Mouse (Mus musculus): ENCODE results near the gene Lkaaear1. TPM values are rescaled to one million over a fixed set of nuclear protein-coding genes. Genes with fewer than 3 reads are reported as not detected.

Lkaaear1 gene
- polyA plus RNA-seq (2012; fragmentation: generic; extraction: Trizol), result not detected
- long read RNA-seq, experiment 1, result 0 reads
- long read RNA-seq, experiment 2, result 0 reads

DNA sequence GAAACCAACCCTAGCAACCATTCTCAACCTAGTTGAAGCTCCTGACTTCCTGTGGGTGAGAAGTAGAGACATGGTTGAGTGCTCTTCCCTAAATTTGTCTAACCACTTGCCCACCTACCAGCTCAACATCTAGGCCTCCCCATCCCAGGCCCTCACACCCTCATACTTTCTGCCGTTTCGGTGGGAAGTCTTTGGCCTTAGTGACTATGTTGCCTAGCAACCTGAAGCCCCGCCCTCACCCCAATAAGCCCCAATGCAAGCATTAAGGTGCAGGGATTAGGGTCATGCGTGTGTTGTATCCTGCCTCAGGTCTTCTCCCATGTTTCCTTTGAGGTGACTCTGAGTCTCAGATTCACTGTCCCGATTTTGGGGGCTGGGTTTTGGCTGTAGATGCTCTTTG, at the start of gene Lkaaear1:
Gene Lkaaear1 (minus strand): TSS at position 202 of the 400 bp plus-strand sequence.
- TF ChIP-seq CTCF (IDR thresholded peaks at IDR 0.05; ENCODE audit: control insufficient read depth, insufficient read depth, insufficient read length), result no peak
- TF ChIP-seq FOSL1 (IDR thresholded peaks at IDR 0.05; ENCODE audit: insufficient read depth, low read length, poor library complexity, severe bottlenecking), result no peak
- no peak for TF ChIP-seq USF1 (IDR thresholded peaks at IDR 0.05; ENCODE audit: low read depth)
- TF ChIP-seq CEBPB (IDR thresholded peaks at IDR 0.05; ENCODE audit: low read depth), result no peak
- no peak for TF ChIP-seq MYOG (IDR thresholded peaks at IDR 0.05; ENCODE audit: control insufficient read depth, extremely low read depth, insufficient read length)
- no peak for TF ChIP-seq MAX (IDR thresholded peaks at IDR 0.05)
- no peak for TF ChIP-seq MYOD1 (IDR thresholded peaks at IDR 0.05; ENCODE audit: control insufficient read depth, insufficient read length, low read depth)
- Histone ChIP-seq H3K27me3 (ENCODE audit: control insufficient read depth, insufficient read depth, insufficient read length) (peaks cover 4% of the 10 kb centered on the region), H3K79me3 (ENCODE audit: low read depth) (peaks cover under 1% of the 10 kb centered on the region), H3K79me2 (ENCODE audit: control insufficient read depth, insufficient read depth) (peaks cover 4% of the 10 kb centered on the region), H3K4me3 (ENCODE audit: insufficient read depth, poor library complexity, severe bottlenecking) (no peak within 1 kb of the TSS), H3ac (ENCODE audit: control insufficient read depth, insufficient read length, low read depth) (no peak within 1 kb of the TSS), H3K36me3 (ENCODE audit: control insufficient read depth, insufficient read depth) (no peaks in the 10 kb centered on the region)

DNA sequence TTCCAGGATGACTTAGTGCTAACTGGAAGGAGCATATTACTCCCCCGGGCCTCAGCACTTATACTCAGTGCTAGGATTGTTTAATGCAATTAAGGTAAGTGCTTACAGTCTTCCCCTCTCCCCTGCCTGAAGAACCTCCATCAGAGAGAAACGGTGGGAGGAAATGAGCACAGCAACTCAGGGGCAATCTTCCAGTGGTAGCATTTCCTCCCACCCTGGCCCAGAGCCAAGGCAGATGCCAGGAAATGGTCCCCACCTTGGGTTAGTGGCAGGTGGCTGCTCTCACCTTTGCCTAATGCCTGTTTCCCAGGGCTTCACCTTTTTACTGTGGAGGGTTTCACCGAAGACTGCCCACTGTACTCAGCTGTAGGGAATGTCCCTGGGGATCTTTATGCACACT, 31.8 kb upstream of the Lkaaear1 start:
- H3K27me3 ChIP-seq (ENCODE audit: control insufficient read depth, insufficient read depth, insufficient read length), result no peaks in the 10 kb centered on the region
- no peak overlapping the region for H3ac ChIP-seq (ENCODE audit: control insufficient read depth, insufficient read length, low read depth)

DNA sequence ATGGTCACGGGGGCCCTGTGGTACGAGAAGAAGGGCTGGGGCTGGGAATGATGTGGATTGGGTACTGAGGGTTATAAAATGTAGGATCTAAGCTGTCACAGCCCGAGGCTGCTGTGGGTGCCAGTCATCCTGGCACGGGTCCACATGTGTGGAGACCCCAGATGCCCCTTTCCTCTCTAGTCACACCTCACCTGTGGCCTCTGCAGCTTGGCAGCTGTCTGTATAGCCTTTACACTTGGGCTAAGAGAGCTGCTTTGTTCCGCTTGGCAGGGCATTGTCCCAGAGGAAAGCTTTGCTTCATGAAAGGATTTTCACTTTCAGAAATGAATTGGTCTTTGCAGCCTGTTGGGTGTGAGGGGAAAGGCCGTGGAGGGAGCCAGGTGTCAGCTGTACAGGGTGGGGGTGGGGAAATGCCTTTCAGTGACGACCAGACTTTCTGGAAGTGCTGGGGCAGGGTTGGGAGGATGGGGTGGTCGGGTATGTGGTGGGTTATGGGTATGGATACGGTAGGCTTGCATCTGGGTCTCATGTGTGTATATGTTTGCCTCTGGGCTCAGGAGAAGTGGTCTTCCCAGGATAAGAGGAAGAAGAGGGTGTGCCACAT, 29.5 kb upstream of the Lkaaear1 start:
- no peaks in the 10 kb centered on the region for H3K27me3 ChIP-seq (ENCODE audit: control insufficient read depth, insufficient read depth, insufficient read length)
- no peak overlapping the region for H3K4me3 ChIP-seq (ENCODE audit: insufficient read depth, poor library complexity, severe bottlenecking)
- TF ChIP-seq MAX (IDR thresholded peaks at IDR 0.05), result no peak
- no peak for TF ChIP-seq CTCF (IDR thresholded peaks at IDR 0.05; ENCODE audit: control insufficient read depth, insufficient read depth, insufficient read length)
- no peak for TF ChIP-seq USF1 (IDR thresholded peaks at IDR 0.05; ENCODE audit: low read depth)
- no peak for TF ChIP-seq FOSL1 (IDR thresholded peaks at IDR 0.05; ENCODE audit: insufficient read depth, low read length, poor library complexity, severe bottlenecking)
- TF ChIP-seq MYOG (IDR thresholded peaks at IDR 0.05; ENCODE audit: control insufficient read depth, extremely low read depth, insufficient read length), result no peak
- no peak for TF ChIP-seq CEBPB (IDR thresholded peaks at IDR 0.05; ENCODE audit: low read depth)
- TF ChIP-seq MYOD1 (IDR thresholded peaks at IDR 0.05; ENCODE audit: control insufficient read depth, insufficient read length, low read depth), result no peak

More for the DNA sequence above, 31.8 kb upstream of the Lkaaear1 start:
- no peaks in the 10 kb centered on the region for H3K79me2 ChIP-seq (ENCODE audit: control insufficient read depth, insufficient read depth)
- no peak for TF ChIP-seq CTCF (IDR thresholded peaks at IDR 0.05; ENCODE audit: control insufficient read depth, insufficient read depth, insufficient read length)
- TF ChIP-seq FOSL1 (IDR thresholded peaks at IDR 0.05; ENCODE audit: insufficient read depth, low read length, poor library complexity, severe bottlenecking), result no peak
- no peak for TF ChIP-seq USF1 (IDR thresholded peaks at IDR 0.05; ENCODE audit: low read depth)
- no peak for TF ChIP-seq CEBPB (IDR thresholded peaks at IDR 0.05; ENCODE audit: low read depth)
- no peak for TF ChIP-seq MYOD1 (IDR thresholded peaks at IDR 0.05; ENCODE audit: control insufficient read depth, insufficient read length, low read depth)
- no peak for TF ChIP-seq MYOG (IDR thresholded peaks at IDR 0.05; ENCODE audit: control insufficient read depth, extremely low read depth, insufficient read length)
- no peak for TF ChIP-seq MAX (IDR thresholded peaks at IDR 0.05)
- no peaks in the 10 kb centered on the region for H3K79me3 ChIP-seq (ENCODE audit: low read depth)
- H3K36me3 ChIP-seq (ENCODE audit: control insufficient read depth, insufficient read depth), result no peaks in the 10 kb centered on the region
- H3K4me3 ChIP-seq (ENCODE audit: insufficient read depth, poor library complexity, severe bottlenecking), result no peak overlapping the region

DNA sequence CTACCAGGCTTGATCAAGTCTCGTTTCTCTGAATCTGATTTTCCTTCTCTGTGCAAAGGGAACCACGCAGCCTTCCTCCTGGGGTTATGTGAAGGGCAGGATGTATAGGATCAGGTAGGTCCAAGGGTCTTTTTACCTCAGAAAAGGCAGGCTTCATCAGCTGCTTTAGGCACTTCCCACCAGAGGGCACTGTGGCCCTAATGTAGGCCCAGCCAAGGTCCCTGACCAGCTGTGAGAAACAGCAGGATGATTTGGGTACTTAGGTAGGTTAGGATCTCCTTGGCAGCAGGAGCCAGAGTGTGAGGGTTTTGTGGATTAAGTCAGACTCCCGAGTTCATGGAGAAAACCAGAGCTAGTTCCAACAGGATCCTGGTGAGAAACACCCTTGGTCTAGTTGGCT, 24.0 kb upstream of the Lkaaear1 start:
- H3K4me3 ChIP-seq (ENCODE audit: insufficient read depth, poor library complexity, severe bottlenecking), result no peak overlapping the region
- TF ChIP-seq USF1 (IDR thresholded peaks at IDR 0.05; ENCODE audit: low read depth) (no peak), FOSL1 (IDR thresholded peaks at IDR 0.05; ENCODE audit: insufficient read depth, low read length, poor library complexity, severe bottlenecking) (no peak), CTCF (IDR thresholded peaks at IDR 0.05; ENCODE audit: control insufficient read depth, insufficient read depth, insufficient read length) (peak; percentile 6), MYOD1 (IDR thresholded peaks at IDR 0.05; ENCODE audit: control insufficient read depth, insufficient read length, low read depth) (no peak), MYOG (IDR thresholded peaks at IDR 0.05; ENCODE audit: control insufficient read depth, extremely low read depth, insufficient read length) (no peak), CEBPB (IDR thresholded peaks at IDR 0.05; ENCODE audit: low read depth) (no peak)
- no peaks in the 10 kb centered on the region for H3K27me3 ChIP-seq (ENCODE audit: control insufficient read depth, insufficient read depth, insufficient read length)
- no peaks in the 10 kb centered on the region for H3K79me2 ChIP-seq (ENCODE audit: control insufficient read depth, insufficient read depth)
- no peaks in the 10 kb centered on the region for H3K79me3 ChIP-seq (ENCODE audit: low read depth)
- no peaks in the 10 kb centered on the region for H3K36me3 ChIP-seq (ENCODE audit: control insufficient read depth, insufficient read depth)
- no peak overlapping the region for H3ac ChIP-seq (ENCODE audit: control insufficient read depth, insufficient read length, low read depth)

More for the DNA sequence above, 29.5 kb upstream of the Lkaaear1 start:
- Histone ChIP-seq H3K79me2 (ENCODE audit: control insufficient read depth, insufficient read depth) (no peaks in the 10 kb centered on the region), H3K36me3 (ENCODE audit: control insufficient read depth, insufficient read depth) (no peaks in the 10 kb centered on the region), H3ac (ENCODE audit: control insufficient read depth, insufficient read length, low read depth) (no peak overlapping the region), H3K79me3 (ENCODE audit: low read depth) (no peaks in the 10 kb centered on the region)

DNA sequence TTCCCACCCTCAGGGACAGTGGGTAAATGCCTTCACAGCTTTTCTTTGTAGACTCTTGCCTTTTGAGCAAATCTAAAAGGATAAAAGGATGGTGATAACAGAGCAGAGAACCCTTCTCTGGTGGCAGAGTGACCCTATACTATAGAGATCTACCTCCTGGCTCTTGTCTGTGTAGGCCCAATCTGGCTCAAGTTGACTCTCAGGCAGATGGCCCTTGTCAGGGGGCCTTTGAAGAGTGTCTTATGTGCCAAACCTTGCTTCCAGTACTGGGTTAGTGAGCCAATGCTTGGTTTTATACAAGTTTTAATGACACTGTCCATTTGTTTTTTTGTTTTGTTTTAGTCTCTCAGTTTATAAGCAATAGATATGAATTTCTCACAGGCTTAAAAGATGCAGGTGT, 23.0 kb upstream of the Lkaaear1 start:
- H3ac ChIP-seq (ENCODE audit: control insufficient read depth, insufficient read length, low read depth), result no peak overlapping the region
- H3K27me3 ChIP-seq (ENCODE audit: control insufficient read depth, insufficient read depth, insufficient read length), result no peaks in the 10 kb centered on the region
- no peaks in the 10 kb centered on the region for H3K79me3 ChIP-seq (ENCODE audit: low read depth)
- H3K36me3 ChIP-seq (ENCODE audit: control insufficient read depth, insufficient read depth), result no peaks in the 10 kb centered on the region
- no peak overlapping the region for H3K4me3 ChIP-seq (ENCODE audit: insufficient read depth, poor library complexity, severe bottlenecking)
- H3K79me2 ChIP-seq (ENCODE audit: control insufficient read depth, insufficient read depth), result no peaks in the 10 kb centered on the region
- TF ChIP-seq CEBPB (IDR thresholded peaks at IDR 0.05; ENCODE audit: low read depth) (no peak), CTCF (IDR thresholded peaks at IDR 0.05; ENCODE audit: control insufficient read depth, insufficient read depth, insufficient read length) (no peak), MAX (IDR thresholded peaks at IDR 0.05) (no peak), MYOG (IDR thresholded peaks at IDR 0.05; ENCODE audit: control insufficient read depth, extremely low read depth, insufficient read length) (no peak), USF1 (IDR thresholded peaks at IDR 0.05; ENCODE audit: low read depth) (no peak), MYOD1 (IDR thresholded peaks at IDR 0.05; ENCODE audit: control insufficient read depth, insufficient read length, low read depth) (no peak), FOSL1 (IDR thresholded peaks at IDR 0.05; ENCODE audit: insufficient read depth, low read length, poor library complexity, severe bottlenecking) (no peak)

Measured in C2C12 (cell line).